Mouse (Mus musculus): ENCODE data around the gene Ednrb. TPM values are rescaled to one million over a fixed set of nuclear protein-coding genes. Genes with fewer than 3 reads are reported as not detected.

Gene Ednrb
- polyA plus RNA-seq, 1 experiment from 2014 or later, result 159 TPM

GRCm38 (mm10) chr14:103850071-103850845 lies 6.1 kb upstream of the Ednrb start:
- 53% methylated on average over 7 of the region's 7 CpGs for WGBS

GRCm38 (mm10) chr14:103845716-103846115 lies 1.5 kb upstream of the Ednrb start:
- H3K4me3 ChIP-seq (ENCODE audit: low read length), result no peak overlapping the region
- no peak overlapping the region for H3K9ac ChIP-seq (ENCODE audit: low read depth, low read length)
- 95% methylated on average over 2 of the region's 2 CpGs for WGBS
- H3K27me3 ChIP-seq (replicated peaks; ENCODE audit: control insufficient read depth, insufficient read depth, low read length), result 0 out of 2 replicates have a peak, but pooled peaks cover 3% of the 10 kb centered on the region
- H3K27ac ChIP-seq (ENCODE audit: low read depth, low read length), result no peak overlapping the region
- H3K9me3 ChIP-seq (ENCODE audit: control insufficient read depth, low read length), result no peaks in the 10 kb centered on the region
- no peak overlapping the region for H3K4me2 ChIP-seq (ENCODE audit: low read length)
- no peak for ATAC-seq
- H3K4me1 ChIP-seq (ENCODE audit: control insufficient read depth, insufficient read depth, low read depth, low read length), result peaks cover 4% of the 10 kb centered on the region
- no peaks in the 10 kb centered on the region for H3K36me3 ChIP-seq (ENCODE audit: control insufficient read depth, insufficient read depth, low read length)

More at GRCm38 (mm10) chr14:103850071-103850845, 6.1 kb upstream of the Ednrb start:
- ATAC-seq, result no peak
- H3K36me3 ChIP-seq (ENCODE audit: control insufficient read depth, insufficient read depth, low read length), result no peaks in the 10 kb centered on the region
- H3K4me3 ChIP-seq (ENCODE audit: low read length), result no peak overlapping the region
- no peak overlapping the region for H3K9ac ChIP-seq (ENCODE audit: low read depth, low read length)
- no peaks in the 10 kb centered on the region for H3K4me1 ChIP-seq (ENCODE audit: control insufficient read depth, insufficient read depth, low read depth, low read length)
- no peak overlapping the region for H3K27ac ChIP-seq (ENCODE audit: low read depth, low read length)
- 0 out of 2 replicates have a peak, but pooled peaks cover under 1% of the 10 kb centered on the region for H3K27me3 ChIP-seq (replicated peaks; ENCODE audit: control insufficient read depth, insufficient read depth, low read length)
- no peaks in the 10 kb centered on the region for H3K9me3 ChIP-seq (ENCODE audit: control insufficient read depth, low read length)
- H3K4me2 ChIP-seq (ENCODE audit: low read length), result no peak overlapping the region

- Histone ChIP-seq H3K4me1 (ENCODE audit: control insufficient read depth, insufficient read depth, low read depth, low read length) (peaks cover 4% of the 10 kb centered on the region), H3K27ac (ENCODE audit: low read depth, low read length) (no peak overlapping the region), H3K9ac (ENCODE audit: low read depth, low read length) (no peak overlapping the region), H3K4me3 (ENCODE audit: low read length) (no peak overlapping the region), H3K9me3 (ENCODE audit: control insufficient read depth, low read length) (no peaks in the 10 kb centered on the region), H3K36me3 (ENCODE audit: control insufficient read depth, insufficient read depth, low read length) (no peaks in the 10 kb centered on the region), H3K27me3 (replicated peaks; ENCODE audit: control insufficient read depth, insufficient read depth, low read length) (0 out of 2 replicates have a peak, but pooled peaks cover 3% of the 10 kb centered on the region), H3K4me2 (ENCODE audit: low read length) (peak overlapping the region; percentile 100)
- 43% methylated on average over 7 of the region's 7 CpGs for WGBS
- ATAC-seq, result no peak
Measured at GRCm38 (mm10) chr14:103844944-103845343, 742 bp upstream of the Ednrb start.

- Histone ChIP-seq H3K27ac (ENCODE audit: low read depth, low read length) (peak overlapping the region; percentile 66), H3K27me3 (replicated peaks; ENCODE audit: control insufficient read depth, insufficient read depth, low read length) (0 out of 2 replicates have a peak, but pooled peaks cover 3% of the 10 kb centered on the region), H3K4me2 (ENCODE audit: low read length) (peak overlapping the region; percentile 100), H3K4me3 (ENCODE audit: low read length) (peak overlapping the region; percentile 62), H3K36me3 (ENCODE audit: control insufficient read depth, insufficient read depth, low read length) (no peaks in the 10 kb centered on the region), H3K9ac (ENCODE audit: low read depth, low read length) (peak overlapping the region; percentile 50), H3K4me1 (ENCODE audit: control insufficient read depth, insufficient read depth, low read depth, low read length) (peaks cover 4% of the 10 kb centered on the region), H3K9me3 (ENCODE audit: control insufficient read depth, low read length) (no peaks in the 10 kb centered on the region)
- under 1% methylated on average over 30 of the region's 30 CpGs for WGBS
- ATAC-seq, result peak; percentile 88
Measured at GRCm38 (mm10) chr14:103843371-103844001, 716 bp downstream of the Ednrb start.

- WGBS, result 5% methylated on average over 16 of the region's 16 CpGs
- Histone ChIP-seq H3K27ac (ENCODE audit: low read depth, low read length) (peak overlapping the region; percentile 66), H3K27me3 (replicated peaks; ENCODE audit: control insufficient read depth, insufficient read depth, low read length) (0 out of 2 replicates have a peak, but pooled peaks cover 3% of the 10 kb centered on the region), H3K4me3 (ENCODE audit: low read length) (peak overlapping the region; percentile 62), H3K4me1 (ENCODE audit: control insufficient read depth, insufficient read depth, low read depth, low read length) (peaks cover 4% of the 10 kb centered on the region), H3K4me2 (ENCODE audit: low read length) (peak overlapping the region; percentile 100), H3K9me3 (ENCODE audit: control insufficient read depth, low read length) (no peaks in the 10 kb centered on the region), H3K36me3 (ENCODE audit: control insufficient read depth, insufficient read depth, low read length) (no peaks in the 10 kb centered on the region), H3K9ac (ENCODE audit: low read depth, low read length) (peak overlapping the region; percentile 50)
- peak; percentile 41; the same call in 1 of the 2 replicates for ATAC-seq
Measured at GRCm38 (mm10) chr14:103842896-103843295, 1.3 kb downstream of the Ednrb start.

- ATAC-seq, result no peak
- no peak overlapping the region for H3K27ac ChIP-seq (ENCODE audit: low read depth, low read length)
- H3K9ac ChIP-seq (ENCODE audit: low read depth, low read length), result no peak overlapping the region
- no peaks in the 10 kb centered on the region for H3K36me3 ChIP-seq (ENCODE audit: control insufficient read depth, insufficient read depth, low read length)
- H3K9me3 ChIP-seq (ENCODE audit: control insufficient read depth, low read length), result no peaks in the 10 kb centered on the region
- peaks cover 4% of the 10 kb centered on the region for H3K4me1 ChIP-seq (ENCODE audit: control insufficient read depth, insufficient read depth, low read depth, low read length)
- H3K4me2 ChIP-seq (ENCODE audit: low read length), result peak overlapping the region; percentile 100
- 0 out of 2 replicates have a peak, but pooled peaks cover 3% of the 10 kb centered on the region for H3K27me3 ChIP-seq (replicated peaks; ENCODE audit: control insufficient read depth, insufficient read depth, low read length)
- WGBS, result 77% methylated on average over 2 of the region's 2 CpGs
- H3K4me3 ChIP-seq (ENCODE audit: low read length), result peak overlapping the region; percentile 10
Measured at GRCm38 (mm10) chr14:103840436-103840835, 3.8 kb downstream of the Ednrb start.

- Histone ChIP-seq H3K4me2 (ENCODE audit: low read length) (peak overlapping the region; percentile 31), H3K4me1 (ENCODE audit: control insufficient read depth, insufficient read depth, low read depth, low read length) (no peaks in the 10 kb centered on the region; the same call in 1 of the 2 replicates), H3K27me3 (replicated peaks; ENCODE audit: control insufficient read depth, insufficient read depth, low read length) (no peaks in the 10 kb centered on the region), H3K27ac (ENCODE audit: low read depth, low read length) (no peak overlapping the region), H3K9ac (ENCODE audit: low read depth, low read length) (no peak overlapping the region), H3K36me3 (ENCODE audit: control insufficient read depth, insufficient read depth, low read length) (no peaks in the 10 kb centered on the region), H3K9me3 (ENCODE audit: control insufficient read depth, low read length) (no peaks in the 10 kb centered on the region), H3K4me3 (ENCODE audit: low read length) (no peak overlapping the region)
- no peak for ATAC-seq
- 92% methylated on average over 5 of the region's 5 CpGs for WGBS
Measured at GRCm38 (mm10) chr14:103838887-103839286, 5.3 kb downstream of the Ednrb start.

- H3K4me1 ChIP-seq (ENCODE audit: control insufficient read depth, insufficient read depth, low read depth, low read length), result no peaks in the 10 kb centered on the region; the same call in 1 of the 2 replicates
- no peaks in the 10 kb centered on the region for H3K27me3 ChIP-seq (replicated peaks; ENCODE audit: control insufficient read depth, insufficient read depth, low read length)
- no peak overlapping the region for H3K9ac ChIP-seq (ENCODE audit: low read depth, low read length)
- ATAC-seq, result no peak
- H3K4me3 ChIP-seq (ENCODE audit: low read length), result no peak overlapping the region
- 0 out of 2 replicates have a peak overlapping the region, but pooled peaks have one; percentile 23 for H3K27ac ChIP-seq (ENCODE audit: low read depth, low read length)
- WGBS, result 57% methylated on average over 7 of the region's 7 CpGs
- H3K36me3 ChIP-seq (ENCODE audit: control insufficient read depth, insufficient read depth, low read length), result no peaks in the 10 kb centered on the region
- H3K9me3 ChIP-seq (ENCODE audit: control insufficient read depth, low read length), result no peaks in the 10 kb centered on the region
- H3K4me2 ChIP-seq (ENCODE audit: low read length), result peak overlapping the region; percentile 17; the same call in 1 of the 2 replicates
Measured at GRCm38 (mm10) chr14:103834589-103834988, 9.6 kb downstream of the Ednrb start.

- Histone ChIP-seq H3K27me3 (replicated peaks; ENCODE audit: control insufficient read depth, insufficient read depth, low read length) (no peaks in the 10 kb centered on the region), H3K4me1 (ENCODE audit: control insufficient read depth, insufficient read depth, low read depth, low read length) (no peaks in the 10 kb centered on the region; the same call in 1 of the 2 replicates)
Measured at GRCm38 (mm10) chr14:103834147-103834546, 10.1 kb downstream of the Ednrb start.

More at GRCm38 (mm10) chr14:103834147-103834546, 10.1 kb downstream of the Ednrb start:
- Histone ChIP-seq H3K36me3 (ENCODE audit: control insufficient read depth, insufficient read depth, low read length) (no peaks in the 10 kb centered on the region), H3K4me3 (ENCODE audit: low read length) (no peak overlapping the region), H3K4me2 (ENCODE audit: low read length) (no peak overlapping the region), H3K9ac (ENCODE audit: low read depth, low read length) (no peak overlapping the region), H3K9me3 (ENCODE audit: control insufficient read depth, low read length) (no peaks in the 10 kb centered on the region), H3K27ac (ENCODE audit: low read depth, low read length) (no peak overlapping the region)
- 69% methylated on average over 3 of the region's 3 CpGs for WGBS
- ATAC-seq, result no peak
